Comparison of ENCODE assay signal across 10 mouse cellular contexts in genomic region chr9:123509638-123510604, GRCm38 (mm10). TPM values are rescaled to one million over a fixed set of nuclear protein-coding genes. Genes with fewer than 3 reads are reported as not detected.
A peak's percentile ranks its signal among the peaks of the same experiment; 100 is the strongest.
DNase-seq lines count a peak whose midpoint lies in the region; ATAC-seq and TF ChIP-seq lines count a peak whose summit lies in the region.
"Had no signal": no experiment of that assay in that cellular context is flagged by ENCODE, and none has a peak within 500 bp of the region (broad histone marks: within the 10 kb centered on the region; RNA-seq: fewer than 3 reads in every experiment).

No protein-coding gene starts in this region.

- no peaks in the 10 kb centered on the region for H3K9me3 ChIP-seq in stomach, embryonic 15.5 days
- no peaks in the 10 kb centered on the region for H3K9me3 ChIP-seq in stomach, postnatal 0 days (ENCODE audit: control insufficient read depth, low read length)
- no peaks in the 10 kb centered on the region for H3K9me3 ChIP-seq in liver, embryonic 15.5 days (replicated peaks)

- TF ChIP-seq CTCF in stomach, postnatal 0 days (IDR thresholded peaks at IDR 0.05; ENCODE audit: low read depth): no peak

- peaks cover 16% of the 10 kb centered on the region; the same call in 1 of the 2 replicates for H3K4me1 ChIP-seq in stomach, embryonic 15.5 days
- no peaks in the 10 kb centered on the region for H3K4me1 ChIP-seq in stomach, postnatal 0 days (replicated peaks; ENCODE audit: control insufficient read depth, insufficient read depth)
- peaks cover 6% of the 10 kb centered on the region; the same call in 1 of the 2 replicates for H3K4me1 ChIP-seq in liver, embryonic 15.5 days (replicated peaks)

- no peak for ATAC-seq in stomach, embryonic 15.5 days (ENCODE audit: insufficient read depth, low FRiP score, low read depth)
- ATAC-seq in stomach, postnatal 0 days (ENCODE audit: low FRiP score, low TSS enrichment): no peak
- ATAC-seq in liver, embryonic 15.5 days (ENCODE audit: insufficient read depth): peak; percentile 26; the same call in 1 of the 2 replicates

- no peaks in the 10 kb centered on the region for H3K27me3 ChIP-seq in stomach, embryonic 15.5 days (replicated peaks)
- no peaks in the 10 kb centered on the region for H3K27me3 ChIP-seq in stomach, postnatal 0 days (ENCODE audit: control insufficient read depth, insufficient read depth, low read length)
- no peaks in the 10 kb centered on the region for H3K27me3 ChIP-seq in liver, embryonic 15.5 days

- H3K4me3 ChIP-seq in stomach, embryonic 15.5 days (replicated peaks): no peak overlapping the region
- no peak overlapping the region for H3K4me3 ChIP-seq in stomach, postnatal 0 days (ENCODE audit: low read depth, low read length)
- H3K4me3 ChIP-seq in liver, embryonic 15.5 days (replicated peaks): no peak overlapping the region
- H3K4me3 ChIP-seq: erythroblast, embryonic 14.5 days had no signal

- H3K4me2 ChIP-seq in stomach, embryonic 15.5 days: no peak overlapping the region
- H3K4me2 ChIP-seq in stomach, postnatal 0 days (replicated peaks; ENCODE audit: low read depth): no peak overlapping the region
- peak overlapping the region; percentile 21; the same call in 1 of the 2 replicates for H3K4me2 ChIP-seq in liver, embryonic 15.5 days
- H3K4me2 ChIP-seq: lung, embryonic 14.5 days had no signal

- peaks cover 19% of the 10 kb centered on the region for H3K36me3 ChIP-seq in stomach, embryonic 15.5 days
- H3K36me3 ChIP-seq in stomach, postnatal 0 days (ENCODE audit: control insufficient read depth, insufficient read depth, low read length): peaks cover 3% of the 10 kb centered on the region; the same call in 1 of the 2 replicates
- H3K36me3 ChIP-seq in liver, embryonic 15.5 days (replicated peaks): peaks cover 59% of the 10 kb centered on the region

- 0 out of 2 replicates have a peak overlapping the region, but pooled peaks have one; percentile 48 for H3K27ac ChIP-seq in stomach, embryonic 15.5 days
- H3K27ac ChIP-seq in stomach, postnatal 0 days (replicated peaks): no peak overlapping the region
- peak overlapping the region; percentile 33; the same call in 1 of the 2 replicates for H3K27ac ChIP-seq in liver, embryonic 15.5 days (replicated peaks)

- no peak for TF ChIP-seq EP300 in stomach, postnatal 0 days (optimal IDR thresholded peaks at IDR 0.05)

- H3K9ac ChIP-seq in stomach, embryonic 15.5 days: no peak overlapping the region
- no peak overlapping the region for H3K9ac ChIP-seq in stomach, postnatal 0 days (ENCODE audit: low read length)
- H3K9ac ChIP-seq in liver, embryonic 15.5 days: no peak overlapping the region
- H3K9ac ChIP-seq: lung, embryonic 14.5 days had no signal

- peak; percentile 80 for DNase-seq in heart, adult 11 months
- no peak for DNase-seq in heart, adult 9 months (ENCODE audit: low spot score in 2 of 2)
- DNase-seq in stomach, postnatal 0 days (ENCODE audit: low spot score): no peak
- no peak for DNase-seq in adrenal gland, postnatal 36 days
- no peak for DNase-seq in cerebellum, adult 9-10 months
- no peak for DNase-seq in gastrocnemius, adult 18-20 months (ENCODE audit: low spot score)
- DNase-seq: lung, embryonic 14.5 days had no signal

- WGBS in stomach, embryonic 15.5 days: 62% methylated on average over 8 of the region's 8 CpGs
- WGBS in stomach, postnatal 0 days: 57% methylated on average over 8 of the region's 8 CpGs
- WGBS in liver, embryonic 15.5 days (ENCODE audit: insufficient replicate concordance): 42% methylated on average over 8 of the region's 8 CpGs

RNA-seq across cellular contexts. Expression of gene Sacm1l, which starts 19.6 kb away (rescaled TPM):
- polyA plus RNA-seq in stomach, embryonic 15.5 days (2015; fragmentation: Nextera tagmentation; extraction: Ambion mirVana): 52.3 and 56.5 TPM in 2 replicates
- polyA plus RNA-seq in stomach, postnatal 0 days (2015; fragmentation: Nextera tagmentation; extraction: Ambion mirVana): 33.6 TPM in 2 replicates
- polyA plus RNA-seq in liver, embryonic 15.5 days (2015; fragmentation: Nextera tagmentation; extraction: Ambion mirVana): 25.7 and 26.5 TPM in 2 replicates
- total RNA-seq in adrenal gland, postnatal 36 days (2021): 100 to 1,000 TPM in 1 of 2 experiments, 10 to 100 TPM in 1; 95.7 to 158 TPM
- 10 to 100 TPM; 18.2 to 22.7 TPM for total RNA-seq in gastrocnemius, adult 18-20 months (2021)

RNA-seq across cellular contexts. Expression of gene Limd1, which starts 31.4 kb away (rescaled TPM):
- polyA plus RNA-seq in stomach, embryonic 15.5 days (2015; fragmentation: Nextera tagmentation; extraction: Ambion mirVana): 46.1 and 49.9 TPM in 2 replicates
- 22.2 and 23.2 TPM in 2 replicates for polyA plus RNA-seq in stomach, postnatal 0 days (2015; fragmentation: Nextera tagmentation; extraction: Ambion mirVana)
- polyA plus RNA-seq in liver, embryonic 15.5 days (2015; fragmentation: Nextera tagmentation; extraction: Ambion mirVana): 22.8 and 23.2 TPM in 2 replicates
- 10 to 100 TPM; 27.4 to 31.1 TPM for total RNA-seq in adrenal gland, postnatal 36 days (2021)
- 10 to 100 TPM; 31.3 to 37.1 TPM for total RNA-seq in gastrocnemius, adult 18-20 months (2021)
